Mouse (Mus musculus) CD4-positive naive resting alpha-beta T cell, adult 76 days (primary cell): Measurements from ENCODE around the gene Zfp292. TPM values are rescaled to one million over a fixed set of nuclear protein-coding genes. Genes with fewer than 3 reads are reported as not detected.

Source experiments
- total RNA-seq: library from RNA; stranded (reverse); gene quantifications from one replicate; pipeline ENCODE4 v1.2.4, GENCODE M21; 2023

Gene Zfp292
- total RNA-seq = 73.2 TPM

DNA sequence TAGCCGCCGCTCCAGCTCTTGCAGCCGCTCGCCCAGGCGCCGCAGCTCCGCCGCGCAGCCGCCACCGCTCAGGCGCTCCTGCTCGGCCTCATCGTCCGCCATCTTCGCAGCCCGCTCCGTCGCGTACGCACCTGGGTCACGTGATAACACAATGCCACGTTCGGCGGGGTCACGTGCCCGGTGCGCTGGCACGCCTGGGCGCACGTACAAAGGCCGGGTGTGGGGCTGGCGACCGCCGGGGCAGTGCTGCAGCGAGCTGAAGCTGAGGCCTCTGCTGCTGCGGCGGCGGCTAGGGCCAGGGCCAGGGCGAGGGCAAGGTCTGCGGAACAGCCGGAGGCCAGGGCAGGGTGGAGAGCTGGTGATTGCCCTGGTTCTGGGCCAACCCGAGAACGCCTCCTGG lies at the start of gene Zfp292:
Gene Zfp292 (minus strand): TSS at position 143 of the 400 bp plus-strand sequence.

DNA sequence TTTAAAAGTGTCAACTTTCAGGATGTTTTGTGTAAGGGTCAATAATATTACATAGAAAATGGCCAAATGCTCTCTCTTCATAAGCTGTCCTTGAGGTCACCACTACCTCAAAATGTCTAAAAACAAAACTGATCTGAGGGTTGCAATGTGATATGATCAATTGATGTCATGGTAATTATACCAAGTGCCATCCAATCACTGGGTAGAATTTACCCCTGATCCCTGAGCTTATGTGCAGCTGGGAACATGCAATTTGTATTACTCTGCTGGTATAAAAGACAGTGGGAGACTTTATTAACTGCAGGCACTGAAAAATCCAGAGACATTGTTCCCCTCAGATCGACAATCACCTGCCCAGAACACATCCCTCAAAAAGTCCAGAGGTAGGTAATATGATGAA lies 10.7 kb upstream of the Zfp292 start, which contains the start of gene Cga:
Gene Cga (plus strand): TSS at position 301 of the 400 bp plus-strand sequence.

GRCm38 (mm10) chr4:34777677-34778527 lies 104.9 kb downstream of the Zfp292 start, which contains the start of gene Smim8:
TSS of gene Smim8 (minus strand) at chr4:34778423.

GRCm38 (mm10) chr4:34756163-34756562 lies 126.6 kb downstream of the Zfp292 start, which contains the start of gene Gm136:
TSS of gene Gm136 (minus strand) at chr4:34756263.

Other genes starting within 250 kb of the Zfp292 start
- gene Slc35a1, start 195.5 kb downstream of the Zfp292 start, total RNA-seq = 13.5 TPM
- gene Cfap206, start 152.8 kb downstream of the Zfp292 start, total RNA-seq = not detected
- gene Gm136, start 126.7 kb downstream of the Zfp292 start, total RNA-seq = not detected
- gene Smim8, start 104.5 kb downstream of the Zfp292 start, total RNA-seq = 14.4 TPM
- not detected for gene Cga, start 10.8 kb upstream of the Zfp292 start, total RNA-seq